Mouse (Mus musculus): ENCODE measurements at regions not wholly inside any gene's neighbourhood (a gene's known extent, or its start where the extent isn't known, plus 50 kb on each side); places are given as distances from the start of the nearest gene placed in this dataset.

GRCm38 (mm10) chr3:150493433-150494045, 944.1 kb upstream of the Adgrl4 start:
- DNase-seq: no peak

GRCm38 (mm10) chr3:150530966-150531365, 906.7 kb upstream of the Adgrl4 start:
- no peak for DNase-seq

GRCm38 (mm10) chr3:150543118-150543517, 894.6 kb upstream of the Adgrl4 start:
- no peak for DNase-seq

- DNase-seq: no peak
These were observed 849.2 kb upstream of the Adgrl4 start for GRCm38 (mm10) chr3:150588474-150588873.

- DNase-seq: no peak
These were observed 846.7 kb upstream of the Adgrl4 start for GRCm38 (mm10) chr3:150590978-150591377.

GRCm38 (mm10) chr3:150603400-150604095, 834.1 kb upstream of the Adgrl4 start:
- DNase-seq: no peak

GRCm38 (mm10) chr3:150610681-150611101, 827.0 kb upstream of the Adgrl4 start:
- DNase-seq: peak; percentile 65

GRCm38 (mm10) chr3:150637544-150637943, 800.1 kb upstream of the Adgrl4 start:
- DNase-seq: no peak

GRCm38 (mm10) chr3:150640004-150640676, 797.5 kb upstream of the Adgrl4 start:
- DNase-seq: no peak

- no peak for DNase-seq
These were observed 789.6 kb upstream of the Adgrl4 start for GRCm38 (mm10) chr3:150648040-150648439.

- no peak for DNase-seq
These were observed 787.7 kb upstream of the Adgrl4 start for GRCm38 (mm10) chr3:150649783-150650565.

- no peak for DNase-seq
These were observed 741.9 kb upstream of the Adgrl4 start for GRCm38 (mm10) chr3:150695751-150696150.

GRCm38 (mm10) chr3:150699990-150700389, 737.7 kb upstream of the Adgrl4 start:
- no peak for DNase-seq

Measured in gastrocnemius, postnatal 25 days (tissue).